Mouse (Mus musculus) cortical plate, adult 2 months (tissue): ENCODE measurements around the gene Aacs.

ENCODE experiments used
- CTCF ChIP-seq: fragments of 200-500 bp; IDR thresholded peaks from 2 replicates; pipeline ENCODE4 v1.5.1; 2011; ENCODE audit warnings: mild to moderate bottlenecking, control low read depth, low read length; ENCODE audit not compliant: insufficient read depth; ENCODE audit errors: extremely low read depth
- POLR2A ChIP-seq: fragments of 200-500 bp; IDR thresholded peaks from 2 replicates; pipeline ENCODE4 v1.6.1; 2011; ENCODE audit warnings: mild to moderate bottlenecking, low read length, control low read depth; ENCODE audit not compliant: insufficient read depth; ENCODE audit errors: extremely low read depth

GRCm38 (mm10) chr5:125485031-125485778 is 9.6 kb downstream of the Aacs start:
- TF ChIP-seq CTCF (no peak), POLR2A (no peak)
